1 mouse cellular context compared by ENCODE assay signal in the genomic region with DNA sequence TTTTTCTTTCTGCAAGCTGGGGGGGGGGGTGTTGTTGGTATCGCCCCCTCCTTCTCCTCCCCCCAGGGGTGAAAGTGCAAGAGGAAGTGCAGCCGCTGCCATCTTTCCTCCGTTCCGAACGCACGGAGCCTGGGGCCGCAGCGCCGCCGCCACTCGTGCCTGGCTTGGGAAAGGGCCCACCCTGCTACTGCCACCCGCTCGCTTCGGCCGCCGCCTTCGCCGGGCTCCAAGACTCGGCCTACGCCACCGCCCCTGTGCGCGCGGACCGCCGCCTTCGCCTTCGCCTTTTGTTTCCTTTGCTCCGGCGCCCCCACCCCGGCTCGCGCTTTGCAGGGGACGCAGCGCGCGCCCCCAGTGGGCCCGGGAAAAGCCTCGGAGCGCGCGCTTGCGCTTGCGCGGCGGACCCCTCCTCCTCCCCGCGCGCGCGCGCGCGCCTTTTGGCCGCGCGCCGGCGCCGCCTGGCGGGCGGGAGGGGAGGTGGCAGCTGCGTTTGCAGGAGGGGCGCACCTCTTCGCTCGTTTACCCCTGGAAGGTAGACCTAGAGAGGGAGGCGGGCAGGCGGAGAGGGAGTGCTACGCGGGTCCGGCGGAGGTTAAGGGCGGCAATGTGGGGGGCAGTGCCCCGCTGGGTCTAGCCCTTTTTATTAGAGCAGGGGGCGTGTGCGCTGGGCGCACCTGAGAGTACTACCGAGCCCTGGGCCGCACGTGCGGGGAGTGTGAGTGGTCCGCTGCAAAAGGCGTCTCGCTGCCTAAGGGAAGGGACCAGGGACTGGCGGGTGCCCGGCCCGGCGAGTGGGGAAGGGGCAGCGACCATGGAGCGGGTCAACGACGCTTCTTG.
A peak's percentile ranks its signal among the peaks of the same experiment; 100 is the strongest.
TF ChIP-seq lines count a peak whose summit lies in the region.

No protein-coding gene starts in this region.

TF ChIP-seq in C2C12, 6 proteins besides CTCF, POLR2A, EP300 and RAD21:
- TF ChIP-seq MAX (IDR thresholded peaks at IDR 0.05): peak; percentile 87
- no peak for TF ChIP-seq USF1 (IDR thresholded peaks at IDR 0.05; ENCODE audit: low read depth)
